Mouse (Mus musculus) neural tube, embryonic 11.5 days (tissue): ENCODE results near the gene Prg4. TPM values are rescaled to one million over a fixed set of nuclear protein-coding genes. Genes with fewer than 3 reads are reported as not detected.

ENCODE experiments used
- ATAC-seq: fragments of 200-750 bp; cut with Nextera tagmentation; 2 replicates; pipeline ENCODE4 v1.8.0; 2017; ENCODE audit warnings: moderate number of reproducible peaks, mild to moderate bottlenecking, moderate TSS enrichment, moderate library complexity; ENCODE audit not compliant: insufficient read depth, low FRiP score, low TSS enrichment
- DNase-seq: peaks from one replicate; pipeline ENCODE4 v3.0.0-alpha.2; 2015; ENCODE audit warnings: low spot score
- H3K27ac ChIP-seq: fragments of 300-500 bp; sonication (generic); 2 replicates; pipeline ENCODE4 v1.5.1; 2014; ENCODE audit warnings: low read depth, mild to moderate bottlenecking, low read length
- H3K27me3 ChIP-seq: fragments of 300-500 bp; sonication (generic); 2 replicates; pipeline ENCODE4 v1.6.1; 2014; ENCODE audit warnings: mild to moderate bottlenecking, low read length, mixed read lengths; ENCODE audit not compliant: control insufficient read depth, insufficient read depth
- H3K36me3 ChIP-seq: fragments of 300-500 bp; sonication (generic); 2 replicates; pipeline ENCODE4 v1.6.1; 2014; ENCODE audit warnings: mild to moderate bottlenecking, low read length, moderate library complexity, mixed read lengths; ENCODE audit not compliant: control insufficient read depth, insufficient read depth
- H3K4me1 ChIP-seq: fragments of 300-500 bp; sonication (generic); 2 replicates; pipeline ENCODE4 v1.6.1; 2014; ENCODE audit warnings: low read length, mixed read lengths; ENCODE audit not compliant: control insufficient read depth, insufficient read depth
- H3K4me2 ChIP-seq: fragments of 300-500 bp; sonication (generic); 2 replicates; pipeline ENCODE4 v1.6.1; 2014; ENCODE audit warnings: low read depth, mild to moderate bottlenecking, moderate library complexity
- H3K4me3 ChIP-seq: fragments of 300-500 bp; sonication (generic); 2 replicates; pipeline ENCODE4 v1.5.1; 2014; ENCODE audit warnings: low read depth, low read length
- H3K9ac ChIP-seq: fragments of 300-500 bp; sonication (generic); 2 replicates; pipeline ENCODE4 v1.6.1; 2014; ENCODE audit warnings: mild to moderate bottlenecking, low read length
- H3K9me3 ChIP-seq: fragments of 300-500 bp; sonication (generic); 2 replicates; pipeline ENCODE4 v1.6.1; 2016; ENCODE audit warnings: low read length; ENCODE audit not compliant: control insufficient read depth
- whole genome bisulfite sequencing: fragments of 180-500 bp; shearing (Covaris S2); extraction: QIAGEN DNeasy Blood & Tissue Kit; methylation state at CpG from one replicate; pipeline ENCODE4 v1.1.7; 2014; 5-methylcytosine and 5-hydroxymethylcytosine counted together
- polyA plus RNA-seq: library from polyadenylated mRNA; unstranded; fragments of >200 nt; fragmentation: Nextera tagmentation; extraction: Ambion mirVana; gene quantifications from 2 replicates; pipeline ENCODE4 v1.2.1, GENCODE M21; 2014

Gene Prg4
- polyA plus RNA-seq, 1 experiment from 2014 or later = 0.31 TPM

- no peak for ATAC-seq
- no peaks in the 10 kb centered on the region for H3K27me3 ChIP-seq
- no peaks in the 10 kb centered on the region for H3K9me3 ChIP-seq
- no peak overlapping the region for H3K9ac ChIP-seq
- no peak overlapping the region for H3K4me3 ChIP-seq
- H3K4me2 ChIP-seq = no peak overlapping the region
- no peak for DNase-seq
- H3K36me3 ChIP-seq = no peaks in the 10 kb centered on the region
- no peak overlapping the region for H3K27ac ChIP-seq
- 85% methylated on average over 7 of the region's 7 CpGs for WGBS
- H3K4me1 ChIP-seq = no peaks in the 10 kb centered on the region
These were observed 6.6 kb upstream of the Prg4 start for GRCm38 (mm10) chr1:150472525-150472924.

DNA sequence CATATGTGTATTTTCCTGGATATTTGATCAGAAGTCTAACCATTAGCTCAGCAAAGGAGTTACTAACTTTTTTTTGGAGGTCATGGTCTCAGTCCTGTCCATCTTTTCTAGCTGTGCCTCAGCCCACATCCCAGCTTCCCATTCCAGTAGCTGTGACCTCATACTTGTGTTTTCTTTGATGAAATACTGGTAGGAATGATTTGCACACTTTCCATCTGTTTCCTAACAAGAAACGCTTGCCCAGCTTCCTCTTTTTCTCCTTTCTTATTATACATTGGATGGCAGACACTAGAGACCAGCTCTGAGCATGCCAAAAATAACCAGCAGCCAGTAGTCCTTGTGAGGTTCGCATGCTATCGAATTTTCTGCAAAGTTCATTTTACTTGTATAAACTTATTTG, 4.0 kb upstream of the Prg4 start:
- 91% methylated on average over 3 of the region's 3 CpGs for WGBS
- no peaks in the 10 kb centered on the region for H3K27me3 ChIP-seq
- H3K27ac ChIP-seq = no peak overlapping the region
- no peaks in the 10 kb centered on the region for H3K9me3 ChIP-seq
- no peak overlapping the region for H3K9ac ChIP-seq
- H3K4me3 ChIP-seq = no peak overlapping the region
- ATAC-seq = no peak
- no peaks in the 10 kb centered on the region for H3K4me1 ChIP-seq
- no peak overlapping the region for H3K4me2 ChIP-seq
- DNase-seq = no peak
- H3K36me3 ChIP-seq = no peaks in the 10 kb centered on the region

DNA sequence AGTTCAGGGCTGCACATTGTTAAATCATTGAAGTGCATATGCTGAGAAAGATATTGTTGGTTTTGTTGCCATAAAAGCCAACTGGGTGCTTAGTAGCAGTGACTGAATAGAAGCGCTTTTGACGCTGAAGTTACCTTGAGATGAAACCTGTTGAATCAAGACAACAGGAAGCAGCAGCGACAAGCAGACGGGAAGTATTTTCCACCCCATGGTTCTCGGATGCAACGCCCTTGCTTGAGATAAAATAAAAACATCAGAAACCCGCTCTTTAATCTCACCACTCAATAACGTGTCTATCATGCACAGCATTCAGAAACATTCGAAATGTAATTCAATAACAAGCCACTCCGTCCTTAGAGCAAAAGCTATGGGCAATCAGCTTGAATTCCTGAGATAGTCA, 601 bp downstream of the Prg4 start:
- H3K36me3 ChIP-seq = no peaks in the 10 kb centered on the region
- 89% methylated on average over 10 of the region's 10 CpGs for WGBS
- DNase-seq (no peak), ATAC-seq (no peak)
- no peak overlapping the region for H3K9ac ChIP-seq
- no peak overlapping the region for H3K27ac ChIP-seq
- no peaks in the 10 kb centered on the region for H3K9me3 ChIP-seq
- H3K4me1 ChIP-seq = no peaks in the 10 kb centered on the region
- H3K27me3 ChIP-seq = no peaks in the 10 kb centered on the region
- H3K4me2 ChIP-seq = no peak overlapping the region
- no peak overlapping the region for H3K4me3 ChIP-seq

DNA sequence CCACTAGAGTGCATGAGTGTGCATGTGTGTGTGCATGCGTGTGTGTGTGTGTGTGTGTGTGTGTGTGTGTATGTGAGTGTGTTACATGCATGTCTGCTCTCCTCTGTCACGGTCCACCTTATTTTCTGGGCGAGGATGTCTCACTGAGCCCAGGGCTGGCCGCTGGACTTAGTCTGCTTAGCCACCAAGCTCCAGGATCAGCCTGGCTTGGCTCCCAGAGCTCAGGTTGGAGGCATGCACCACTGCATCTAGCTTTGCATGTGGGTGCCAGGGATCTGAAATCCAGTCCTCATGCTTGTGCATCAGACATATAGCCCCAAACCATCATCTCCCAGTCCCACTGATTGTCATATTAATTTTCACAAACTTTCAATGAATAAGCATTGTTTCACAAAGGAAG, 2.3 kb downstream of the Prg4 start:
- Histone ChIP-seq H3K4me3 (no peak overlapping the region), H3K36me3 (no peaks in the 10 kb centered on the region), H3K27me3 (no peaks in the 10 kb centered on the region), H3K27ac (no peak overlapping the region), H3K9ac (no peak overlapping the region), H3K4me2 (no peak overlapping the region), H3K4me1 (no peaks in the 10 kb centered on the region), H3K9me3 (no peaks in the 10 kb centered on the region)
- ATAC-seq = no peak
- 86% methylated on average over 4 of the region's 4 CpGs for WGBS
- no peak for DNase-seq

GRCm38 (mm10) chr1:150463068-150463467, 2.9 kb downstream of the Prg4 start:
- H3K4me2 ChIP-seq = no peak overlapping the region
- no peaks in the 10 kb centered on the region for H3K9me3 ChIP-seq

GRCm38 (mm10) chr1:150460595-150460994, 5.4 kb downstream of the Prg4 start:
- H3K9me3 ChIP-seq = no peaks in the 10 kb centered on the region
- DNase-seq (no peak), ATAC-seq (no peak)
- H3K4me3 ChIP-seq = no peak overlapping the region
- no peaks in the 10 kb centered on the region for H3K36me3 ChIP-seq
- no peaks in the 10 kb centered on the region for H3K4me1 ChIP-seq
- whole genome bisulfite sequencing = 85% methylated on average over 7 of the region's 7 CpGs
- H3K27me3 ChIP-seq = no peaks in the 10 kb centered on the region
- no peak overlapping the region for H3K9ac ChIP-seq
- H3K27ac ChIP-seq = no peak overlapping the region
- no peak overlapping the region for H3K4me2 ChIP-seq

More at GRCm38 (mm10) chr1:150463068-150463467, 2.9 kb downstream of the Prg4 start:
- Histone ChIP-seq H3K4me1 (no peaks in the 10 kb centered on the region), H3K27ac (no peak overlapping the region), H3K27me3 (no peaks in the 10 kb centered on the region), H3K36me3 (no peaks in the 10 kb centered on the region), H3K9ac (no peak overlapping the region), H3K4me3 (no peak overlapping the region)
- WGBS = 85% methylated on average over 5 of the region's 5 CpGs
- ATAC-seq = no peak
- no peak for DNase-seq

DNA sequence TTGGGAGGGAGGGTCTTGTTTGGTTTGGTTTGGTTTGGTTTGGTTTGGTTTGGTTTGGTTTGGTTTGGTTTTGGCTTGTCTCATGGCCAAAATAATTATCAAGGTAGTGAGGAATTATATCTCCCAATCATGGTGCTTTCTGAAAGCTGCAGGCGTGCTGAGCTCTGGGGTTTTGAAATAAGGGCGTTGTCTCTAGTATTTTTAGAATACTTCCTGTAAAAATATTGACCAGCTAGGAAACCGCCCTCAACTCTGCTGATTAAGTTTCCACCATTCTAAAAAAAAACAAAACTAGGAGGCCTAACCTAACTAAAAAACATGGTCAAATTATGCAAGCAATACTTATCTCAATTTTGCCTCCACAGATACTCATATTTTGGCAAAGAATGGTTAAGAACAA, 6.4 kb downstream of the Prg4 start:
- Histone ChIP-seq H3K4me1 (no peaks in the 10 kb centered on the region), H3K4me2 (no peak overlapping the region), H3K36me3 (no peaks in the 10 kb centered on the region), H3K9ac (no peak overlapping the region), H3K27ac (no peak overlapping the region), H3K27me3 (no peaks in the 10 kb centered on the region), H3K4me3 (no peak overlapping the region), H3K9me3 (no peaks in the 10 kb centered on the region)
- 86% methylated on average over 3 of the region's 3 CpGs for WGBS
- ATAC-seq (no peak), DNase-seq (no peak)

GRCm38 (mm10) chr1:150458977-150459376, 7.0 kb downstream of the Prg4 start:
- ATAC-seq (no peak), DNase-seq (no peak)
- no peaks in the 10 kb centered on the region for H3K27me3 ChIP-seq
- no peaks in the 10 kb centered on the region for H3K9me3 ChIP-seq
- no peak overlapping the region for H3K27ac ChIP-seq
- H3K4me3 ChIP-seq = no peak overlapping the region
- no peaks in the 10 kb centered on the region for H3K4me1 ChIP-seq
- 91% methylated on average over 5 of the region's 5 CpGs for WGBS
- H3K9ac ChIP-seq = no peak overlapping the region
- H3K4me2 ChIP-seq = no peak overlapping the region
- H3K36me3 ChIP-seq = no peaks in the 10 kb centered on the region

DNA sequence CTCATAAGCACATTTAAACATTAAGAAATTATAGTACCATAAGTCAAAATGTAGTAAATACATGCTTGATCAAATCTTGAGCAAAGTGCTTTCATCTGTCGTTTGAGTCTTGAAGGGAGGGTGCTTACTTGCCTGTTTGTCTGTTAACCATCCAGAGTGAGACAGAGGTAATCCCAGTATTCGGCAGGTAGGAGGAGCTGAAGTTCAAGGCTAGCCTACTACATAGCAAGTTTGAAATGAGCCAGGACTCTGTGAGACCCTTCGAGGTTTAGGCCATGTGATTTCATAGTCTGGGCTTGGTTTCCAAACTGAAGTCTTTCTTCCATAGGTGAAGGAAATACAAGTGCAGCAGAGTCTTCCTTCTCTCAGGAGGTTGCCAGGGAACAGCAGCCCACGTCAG, 24.2 kb downstream of the Prg4 start:
- no peak overlapping the region for H3K4me3 ChIP-seq
- no peaks in the 10 kb centered on the region for H3K9me3 ChIP-seq
- no peak overlapping the region for H3K4me2 ChIP-seq
- 86% methylated on average over 4 of the region's 4 CpGs for WGBS
- no peak overlapping the region for H3K27ac ChIP-seq
- no peak overlapping the region for H3K9ac ChIP-seq
- no peaks in the 10 kb centered on the region for H3K4me1 ChIP-seq
- H3K27me3 ChIP-seq = no peaks in the 10 kb centered on the region
- peaks cover 10% of the 10 kb centered on the region for H3K36me3 ChIP-seq
- DNase-seq (no peak), ATAC-seq (no peak)
